Mouse (Mus musculus) right cerebral cortex, postnatal 36 days (tissue): ENCODE measurements around the gene Zer1.
A peak's percentile ranks its signal among the peaks of the same experiment; 100 is the strongest.

Source experiments
- DNase-seq, 2 experiments: peaks; one replicate each; pipeline ENCODE4 v3.0.0; 2022; ENCODE audit warnings: low spot score in 2 of 2, mixed read lengths in 1 of 2

The Zer1 gene

DNA sequence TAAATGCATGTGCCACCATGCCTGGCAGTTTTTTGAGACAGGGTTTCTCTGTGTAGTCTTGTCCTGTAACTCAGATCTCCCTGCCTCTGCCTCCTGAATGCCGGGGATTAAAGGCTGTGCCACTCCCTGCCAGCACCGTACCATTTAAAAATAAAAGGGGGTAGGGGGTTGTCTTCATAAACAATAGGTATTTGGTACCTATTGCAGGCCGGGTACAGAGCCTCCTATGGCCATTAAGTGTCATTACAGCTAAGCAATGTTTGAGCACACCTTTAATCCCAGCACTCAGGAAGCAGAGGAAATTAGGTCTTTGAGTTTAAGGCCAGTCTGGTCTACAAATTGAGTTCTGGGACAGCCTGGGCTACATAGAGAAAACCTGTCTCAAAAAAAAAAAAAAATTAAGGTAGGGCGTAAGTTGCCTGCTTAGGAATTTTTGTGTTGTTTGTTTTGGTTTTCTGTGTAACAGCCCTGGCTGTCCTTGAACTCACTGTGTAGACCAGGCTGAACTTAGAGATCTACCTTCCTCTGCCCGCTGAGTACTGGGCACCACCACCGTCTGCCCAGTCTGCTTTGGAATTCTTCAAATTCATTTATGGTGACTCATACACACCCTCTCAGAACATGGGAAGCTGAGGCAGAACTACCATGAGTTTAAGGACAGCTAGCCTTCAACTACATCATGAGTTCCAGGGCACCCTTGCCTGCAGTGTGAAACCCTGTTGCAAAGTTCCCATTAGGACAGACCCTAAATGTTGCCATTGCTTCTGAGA is 72.2 kb downstream of the Zer1 start:
- no peak for DNase-seq

GRCm38 (mm10) chr2:30049831-30050230 is 74.6 kb downstream of the Zer1 start:
- no peak for DNase-seq

- DNase-seq, result peak; percentile 93 to 96
Measured at GRCm38 (mm10) chr2:30048699-30049388, 75.5 kb downstream of the Zer1 start, which contains the start of gene Wdr34. Wdr34 (minus strand) TSS chr2:30048881.

- DNase-seq, result no peak
Measured at GRCm38 (mm10) chr2:30048101-30048501, 76.3 kb downstream of the Zer1 start.
